Mouse (Mus musculus): ENCODE results near the gene Adgrl1.

Adgrl1 gene

GRCm38 (mm10) chr8:83899363-83900252 is at the start of gene Adgrl1:
Gene Adgrl1 (plus strand): TSS chr8:83900105.
- peak; percentile 95 to 98 for DNase-seq (ENCODE audit: low spot score in 2 of 2)

- no peak for DNase-seq (ENCODE audit: low spot score in 2 of 2)
Observed at GRCm38 (mm10) chr8:83852329-83852728, 47.6 kb upstream of the Adgrl1 start.

- no peak for DNase-seq (ENCODE audit: low spot score in 2 of 2)
Observed at GRCm38 (mm10) chr8:83853323-83854050, 46.4 kb upstream of the Adgrl1 start.

GRCm38 (mm10) chr8:83856486-83857065 is 43.3 kb upstream of the Adgrl1 start:
- no peak for DNase-seq (ENCODE audit: low spot score in 2 of 2)

- DNase-seq (ENCODE audit: low spot score in 2 of 2), result no peak
Observed at GRCm38 (mm10) chr8:83862439-83863268, 37.3 kb upstream of the Adgrl1 start.

- DNase-seq (ENCODE audit: low spot score in 2 of 2), result peak in 1 of 2 experiments; percentile 64
Observed at GRCm38 (mm10) chr8:83874881-83875655, 24.8 kb upstream of the Adgrl1 start.

- peak in 1 of 2 experiments; percentile 40 for DNase-seq (ENCODE audit: low spot score in 2 of 2)
Observed at GRCm38 (mm10) chr8:83875656-83876040, 24.3 kb upstream of the Adgrl1 start.

GRCm38 (mm10) chr8:83876080-83876837 is 23.6 kb upstream of the Adgrl1 start:
- DNase-seq (ENCODE audit: low spot score in 2 of 2), result no peak

GRCm38 (mm10) chr8:83876838-83877223 is 23.1 kb upstream of the Adgrl1 start:
- DNase-seq (ENCODE audit: low spot score in 2 of 2), result no peak

- no peak for DNase-seq (ENCODE audit: low spot score in 2 of 2)
Observed at GRCm38 (mm10) chr8:83888409-83888808, 11.5 kb upstream of the Adgrl1 start.

- DNase-seq (ENCODE audit: low spot score in 2 of 2), result no peak
Observed at GRCm38 (mm10) chr8:83892061-83892460, 7.8 kb upstream of the Adgrl1 start.

- peak in 1 of 2 experiments; percentile 75 for DNase-seq (ENCODE audit: low spot score in 2 of 2)
Observed at GRCm38 (mm10) chr8:83893915-83894314, 6.0 kb upstream of the Adgrl1 start.

GRCm38 (mm10) chr8:83895894-83896293 is 4.0 kb upstream of the Adgrl1 start:
- no peak for DNase-seq (ENCODE audit: low spot score in 2 of 2)

- no peak for DNase-seq (ENCODE audit: low spot score in 2 of 2)
Observed at GRCm38 (mm10) chr8:83896461-83896860, 3.4 kb upstream of the Adgrl1 start.

- peak in 1 of 2 experiments; percentile 56 for DNase-seq (ENCODE audit: low spot score in 2 of 2)
Observed at GRCm38 (mm10) chr8:83897211-83897610, 2.7 kb upstream of the Adgrl1 start.

- DNase-seq (ENCODE audit: low spot score in 2 of 2), result peak in 1 of 2 experiments; percentile 43
Observed at GRCm38 (mm10) chr8:83898456-83898855, 1.4 kb upstream of the Adgrl1 start.

GRCm38 (mm10) chr8:83898985-83899362 is 931 bp upstream of the Adgrl1 start:
- peak; percentile 66 to 71 for DNase-seq (ENCODE audit: low spot score in 2 of 2)

GRCm38 (mm10) chr8:83900266-83900956 is 506 bp downstream of the Adgrl1 start:
- DNase-seq (ENCODE audit: low spot score in 2 of 2), result peak in 1 of 2 experiments; percentile 61

- DNase-seq (ENCODE audit: low spot score in 2 of 2), result peak; percentile 70 to 71
Observed at GRCm38 (mm10) chr8:83900957-83901270, 1.0 kb downstream of the Adgrl1 start.
